In the genomic region with DNA sequence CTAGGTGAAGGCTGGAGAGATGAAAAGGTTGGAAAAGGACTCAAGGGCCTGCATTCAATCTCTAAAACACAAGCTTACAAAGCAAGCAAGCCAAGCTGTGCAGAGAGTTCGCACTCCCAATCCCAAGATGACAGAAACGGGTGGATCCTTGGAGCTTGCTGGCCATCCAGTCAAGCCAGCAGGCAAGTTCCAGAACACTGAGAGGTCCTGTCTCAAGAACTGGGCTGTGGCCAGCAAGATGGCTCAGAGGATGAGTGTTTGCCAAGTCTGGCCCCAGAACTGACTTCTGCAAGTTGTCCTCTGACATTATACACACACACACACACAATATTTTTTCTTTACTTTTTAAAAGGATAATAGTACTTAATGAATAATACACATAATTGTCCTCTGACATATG, we compare ENCODE assay signal across 25 mouse cellular contexts. TPM values are rescaled to one million over a fixed set of nuclear protein-coding genes. Genes with fewer than 3 reads are reported as not detected.
"Had no signal": no experiment of that assay in that cellular context is flagged by ENCODE, and none has a peak within 500 bp of the region (broad histone marks: within the 10 kb centered on the region; RNA-seq: fewer than 3 reads in every experiment).

No protein-coding gene starts in this region.

- DNase-seq: kidney, postnatal 14 days; kidney, postnatal 4 days; left cerebral cortex, postnatal 4 days; lung, adult 2 months; lung, postnatal 14 days; lung, postnatal 4 days; midbrain, embryonic 14.5 days; thymus, adult 2 months; thymus, postnatal 14 days; thymus, postnatal 4 days had no signal

RNA-seq across cellular contexts. Expression of a gene that starts 6.8 kb away (rescaled TPM):
- total RNA-seq: layer of hippocampus, adult 18-20 months; layer of hippocampus, postnatal 14 days; left cerebral cortex, adult 8-10 months; left cerebral cortex, postnatal 14 days; left cerebral cortex, postnatal 4 days; megakaryocyte progenitor cell, adult 5-6 weeks; megakaryocyte-erythroid progenitor cell, adult 5-6 weeks; midbrain, postnatal 0 days had no signal
- polyA plus RNA-seq: limb, embryonic 12.5 days; limb, embryonic 15.5 days; liver, embryonic 11.5 days; liver, embryonic 15.5 days; lung, adult 2 months; lung, embryonic 16.5 days; midbrain, postnatal 0 days; neural tube, embryonic 11.5 days; stomach, embryonic 14.5 days; stomach, postnatal 0 days; thymus, adult 2 months had no signal

RNA-seq across cellular contexts. Expression of a gene that starts 13.3 kb away (rescaled TPM):
- total RNA-seq: megakaryocyte-erythroid progenitor cell, adult 5-6 weeks had no signal
